Mouse (Mus musculus): Measurements from ENCODE around the gene Aacs. TPM values are rescaled to one million over a fixed set of nuclear protein-coding genes. Genes with fewer than 3 reads are reported as not detected.

Aacs gene
- total and polyA plus RNA-seq, 3 experiments: 21.3 to 48.8 (median 39.8) TPM

DNA sequence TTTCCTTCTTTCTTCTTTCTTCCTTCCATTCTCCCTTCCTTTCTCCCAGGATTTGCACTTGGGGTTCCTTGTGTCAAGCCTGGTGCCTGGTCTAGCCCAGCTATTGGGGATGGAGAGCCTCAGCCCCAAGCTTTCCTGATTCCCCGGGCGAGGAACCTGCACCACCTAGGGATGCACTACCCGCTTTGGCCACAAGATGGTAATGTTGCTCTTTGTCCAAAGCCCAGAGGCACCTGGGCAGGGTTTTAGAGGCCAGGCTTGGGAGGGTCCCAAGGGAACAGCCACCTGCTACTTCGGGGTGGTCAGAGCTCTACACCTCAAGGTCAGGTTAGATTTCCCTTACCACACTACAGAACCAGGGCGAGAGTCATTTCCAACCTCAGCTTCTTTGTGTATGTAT lies 53.5 kb downstream of the Aacs start (continued):
- TF ChIP-seq KAT2A (IDR thresholded peaks at IDR 0.05; ENCODE audit: insufficient replicate concordance, low read length) (no peak), UBTF (IDR thresholded peaks at IDR 0.05; ENCODE audit: low read depth, low read length) (no peak), MAFK (IDR thresholded peaks at IDR 0.05; ENCODE audit: insufficient replicate concordance, low read length) (no peak), BHLHE40 (IDR thresholded peaks at IDR 0.05; ENCODE audit: low read depth, low read length) (0 out of 2 replicates have a peak, but pooled peaks have one; percentile 22), USF1 (IDR thresholded peaks at IDR 0.05; ENCODE audit: low read depth, low read length) (no peak), POLR2AphosphoS2 (IDR thresholded peaks at IDR 0.05; ENCODE audit: low read depth, low read length) (no peak)

- no peak within 1 kb of the TSS for H3K4me3 ChIP-seq (replicated peaks in 1 of 3; ENCODE audit: low read depth in 2 of 3, low read length in 2 of 3, poor library complexity in 1 of 3)
- no peak for DNase-seq (ENCODE audit: extremely low read depth)
- H3K9ac ChIP-seq (ENCODE audit: insufficient read depth, low read depth): no peak within 1 kb of the TSS
- in situ Hi-C loops (cut with MboI; ENCODE audit: low pct_ligation_motif_present, low pct_unique_long_range_greater_than_20kb, low sequenced_read_pairs): no loop called here
- no peak within 1 kb of the TSS for H3K27ac ChIP-seq (ENCODE audit: insufficient read depth, low read depth)
- TF ChIP-seq RCOR1 (conservative IDR thresholded peaks at IDR 0.05; ENCODE audit: low read depth, low read length): no peak
- H3K4me2 ChIP-seq (ENCODE audit: insufficient read depth, low read depth, poor library complexity, severe bottlenecking): no peak within 1 kb of the TSS
- H3K36me3 ChIP-seq (replicated peaks in 1 of 2; ENCODE audit: control insufficient read depth in 1 of 2, insufficient read depth in 1 of 2, low read length in 1 of 2): no peaks in the 10 kb centered on the region
- H3K79me2 ChIP-seq (replicated peaks; ENCODE audit: control insufficient read depth, extremely low read depth, insufficient read depth, poor library complexity, severe bottlenecking): no peaks in the 10 kb centered on the region
- peaks cover 51% of the 10 kb centered on the region for H3K27me3 ChIP-seq (replicated peaks)
- H3K4me1 ChIP-seq (ENCODE audit: control insufficient read depth in 1 of 2, insufficient read depth in 2 of 2): peaks cover 12 to 30% of the 10 kb centered on the region in 2 experiments
- dilution Hi-C loops (cut with MboI; ENCODE audit: extremely low pct_ligation_motif_present, extremely low pct_unique_long_range_greater_than_20kb, low sequenced_read_pairs): no loop called here
- H3K9me3 ChIP-seq (replicated peaks; ENCODE audit: low read length): peaks cover 25% of the 10 kb centered on the region
These were observed 56.0 kb downstream of the Aacs start, which contains the start of gene Tmem132b for GRCm38 (mm10) chr5:125531634-125532033. Tmem132b (plus strand) TSS chr5:125531774.

- H3K9me3 ChIP-seq (replicated peaks; ENCODE audit: low read length): peaks cover 24% of the 10 kb centered on the region
- DNase-seq (ENCODE audit: extremely low read depth): no peak
- H3K4me2 ChIP-seq (ENCODE audit: insufficient read depth, low read depth, poor library complexity, severe bottlenecking): no peak overlapping the region
- TF ChIP-seq USF1 (IDR thresholded peaks at IDR 0.05; ENCODE audit: low read depth, low read length) (no peak), CTCF (conservative IDR thresholded peaks at IDR 0.05 in 1 of 2, IDR thresholded peaks at IDR 0.05 in 1 of 2; ENCODE audit: low read depth in 2 of 2, low read length in 2 of 2) (no peak), MEF2A (IDR thresholded peaks at IDR 0.05; ENCODE audit: borderline replicate concordance, low read depth, low read length) (no peak), MXI1 (IDR thresholded peaks at IDR 0.05; ENCODE audit: low read depth, low read length) (no peak), RAD21 (IDR thresholded peaks at IDR 0.05; ENCODE audit: low read depth, low read length) (no peak), CHD1 (IDR thresholded peaks at IDR 0.05; ENCODE audit: low read depth, low read length) (no peak), BHLHE40 (IDR thresholded peaks at IDR 0.05; ENCODE audit: low read depth, low read length) (no peak)
- dilution Hi-C loops (cut with MboI; ENCODE audit: extremely low pct_ligation_motif_present, extremely low pct_unique_long_range_greater_than_20kb, low sequenced_read_pairs): no loop called here
- H3K27ac ChIP-seq (ENCODE audit: insufficient read depth, low read depth): no peak overlapping the region
- H3K9ac ChIP-seq (ENCODE audit: insufficient read depth, low read depth): no peak overlapping the region
- no peaks in the 10 kb centered on the region for H3K36me3 ChIP-seq (replicated peaks in 1 of 2; ENCODE audit: control insufficient read depth in 1 of 2, insufficient read depth in 1 of 2, low read length in 1 of 2)
- in situ Hi-C loops (cut with MboI; ENCODE audit: low pct_ligation_motif_present, low pct_unique_long_range_greater_than_20kb, low sequenced_read_pairs): no loop called here
- H3K4me1 ChIP-seq (ENCODE audit: control insufficient read depth in 1 of 2, insufficient read depth in 2 of 2): peaks cover 12 to 30% of the 10 kb centered on the region in 2 experiments
- H3K79me2 ChIP-seq (replicated peaks; ENCODE audit: control insufficient read depth, extremely low read depth, insufficient read depth, poor library complexity, severe bottlenecking): no peaks in the 10 kb centered on the region
- no peak overlapping the region for H3K4me3 ChIP-seq (replicated peaks in 1 of 3; ENCODE audit: low read depth in 2 of 3, low read length in 2 of 3, poor library complexity in 1 of 3)
- H3K27me3 ChIP-seq (replicated peaks): peaks cover 52% of the 10 kb centered on the region
These were observed 56.6 kb downstream of the Aacs start for GRCm38 (mm10) chr5:125532191-125532544.
